Mouse (Mus musculus) cerebellum, adult 9-11 months (tissue): Measurements from ENCODE around the gene Pax6.
A peak's percentile ranks its signal among the peaks of the same experiment; 100 is the strongest.

Experiments used
- DNase-seq: peaks from one replicate; pipeline ENCODE4 v3.0.0; 2022

Pax6 gene

GRCm38 (mm10) chr2:105671798-105672595, 3.3 kb downstream of the Pax6 start:
- DNase-seq: peak; percentile 65

GRCm38 (mm10) chr2:105672596-105672960, 3.9 kb downstream of the Pax6 start:
- peak; percentile 63 for DNase-seq

GRCm38 (mm10) chr2:105673054-105673453, 4.4 kb downstream of the Pax6 start:
- peak; percentile 67 for DNase-seq

GRCm38 (mm10) chr2:105673631-105674060, 4.9 kb downstream of the Pax6 start:
- DNase-seq: peak; percentile 86

- peak; percentile 75 for DNase-seq
Measured at GRCm38 (mm10) chr2:105674061-105674874, 5.6 kb downstream of the Pax6 start.

- DNase-seq: peak; percentile 97
Measured at GRCm38 (mm10) chr2:105674875-105675729, 6.4 kb downstream of the Pax6 start.

GRCm38 (mm10) chr2:105675730-105676079, 7.0 kb downstream of the Pax6 start:
- DNase-seq: no peak

- peak; percentile 67 for DNase-seq
Measured at GRCm38 (mm10) chr2:105676080-105676908, 7.6 kb downstream of the Pax6 start.

- DNase-seq: no peak
Measured at GRCm38 (mm10) chr2:105676909-105677433, 8.3 kb downstream of the Pax6 start.

GRCm38 (mm10) chr2:105677434-105678105, 8.9 kb downstream of the Pax6 start:
- DNase-seq: peak; percentile 28

- peak; percentile 9 for DNase-seq
Measured at GRCm38 (mm10) chr2:105678306-105678705, 9.6 kb downstream of the Pax6 start.

GRCm38 (mm10) chr2:105678880-105679321, 10.2 kb downstream of the Pax6 start:
- peak; percentile 25 for DNase-seq

- no peak for DNase-seq
Measured at GRCm38 (mm10) chr2:105679331-105679730, 10.6 kb downstream of the Pax6 start.

GRCm38 (mm10) chr2:105680146-105680998, 11.7 kb downstream of the Pax6 start:
- DNase-seq: peak; percentile 68

GRCm38 (mm10) chr2:105680999-105681710, 12.5 kb downstream of the Pax6 start:
- DNase-seq: peak; percentile 67

- DNase-seq: peak; percentile 77
Measured at GRCm38 (mm10) chr2:105682011-105682501, 13.4 kb downstream of the Pax6 start.

GRCm38 (mm10) chr2:105682634-105683351, 14.1 kb downstream of the Pax6 start:
- peak; percentile 72 for DNase-seq

- peak; percentile 69 for DNase-seq
Measured at GRCm38 (mm10) chr2:105683771-105684410, 15.2 kb downstream of the Pax6 start.
